Mouse (Mus musculus) bone marrow macrophage, adult 2 months (primary cell): ENCODE results near the gene Vti1a.

ENCODE experiments used
- CTCF ChIP-seq: IDR thresholded peaks from 2 replicates; pipeline ENCODE4 v1.5.1; 2012; ENCODE audit warnings: low read depth, mild to moderate bottlenecking, low read length, moderate library complexity
- POLR2A ChIP-seq: IDR thresholded peaks from 2 replicates; pipeline ENCODE4 v1.6.1; 2012; ENCODE audit warnings: mild to moderate bottlenecking, low read depth, low read length, borderline replicate concordance

DNA sequence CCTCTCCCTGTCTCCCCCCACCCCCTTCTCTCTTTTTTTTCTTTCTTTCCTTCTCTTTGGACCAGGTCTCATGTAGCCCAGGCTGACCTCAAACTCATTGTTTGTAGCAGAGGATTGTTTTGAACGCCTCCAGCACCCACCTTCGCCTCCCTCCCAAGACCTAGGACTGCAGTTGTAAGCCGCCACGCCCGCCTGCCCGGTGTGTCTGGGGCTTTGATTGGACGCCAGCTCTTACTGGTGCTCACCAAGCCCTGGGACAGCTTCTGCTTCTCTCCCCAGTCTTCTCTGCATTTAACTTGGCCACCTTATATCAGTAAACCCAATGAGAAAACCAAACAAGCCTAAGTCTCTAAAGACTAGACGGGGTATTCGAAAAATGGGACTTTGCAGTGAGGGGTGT, 238.6 kb downstream of the Vti1a start:
- TF ChIP-seq CTCF (no peak), POLR2A (no peak)
